Comparison of ENCODE assay signal across 24 mouse cellular contexts in genomic region chr7:34324005-34324404, GRCm38 (mm10). TPM values are rescaled to one million over a fixed set of nuclear protein-coding genes. Genes with fewer than 3 reads are reported as not detected.
DNase-seq lines count a peak whose midpoint lies in the region; ATAC-seq and TF ChIP-seq lines count a peak whose summit lies in the region.
"Had no signal": no experiment of that assay in that cellular context is flagged by ENCODE, and none has a peak within 500 bp of the region (broad histone marks: within the 10 kb centered on the region; RNA-seq: fewer than 3 reads in every experiment).

No protein-coding gene starts in this region.

- no peaks in the 10 kb centered on the region for H3K9me3 ChIP-seq in kidney, postnatal 0 days (replicated peaks; ENCODE audit: low read length)
- no peaks in the 10 kb centered on the region for H3K9me3 ChIP-seq in lung, postnatal 0 days (ENCODE audit: low read length)
- no peaks in the 10 kb centered on the region; the same call in 1 of the 2 replicates for H3K9me3 ChIP-seq in forebrain, embryonic 11.5 days (ENCODE audit: control insufficient read depth, low read length)
- H3K9me3 ChIP-seq: embryonic facial prominence, embryonic 15.5 days; forebrain, embryonic 15.5 days; hindbrain, embryonic 12.5 days; lung, embryonic 15.5 days; midbrain, embryonic 15.5 days had no signal

- H3K4me1 ChIP-seq in kidney, postnatal 0 days (replicated peaks; ENCODE audit: insufficient read depth, low read length), result no peaks in the 10 kb centered on the region
- H3K4me1 ChIP-seq in lung, postnatal 0 days (ENCODE audit: insufficient read depth, low read depth, low read length), result no peaks in the 10 kb centered on the region
- H3K4me1 ChIP-seq in lung, adult 2 months (ENCODE audit: control insufficient read depth, insufficient read depth, low read length), result no peaks in the 10 kb centered on the region
- H3K4me1 ChIP-seq in forebrain, embryonic 11.5 days (replicated peaks; ENCODE audit: control insufficient read depth, insufficient read depth, low read length), result no peaks in the 10 kb centered on the region
- H3K4me1 ChIP-seq: forebrain, embryonic 15.5 days; hindbrain, embryonic 12.5 days; midbrain, embryonic 15.5 days had no signal

- TF ChIP-seq POLR2A in lung, adult 2 months (IDR thresholded peaks at IDR 0.05; ENCODE audit: borderline replicate concordance, extremely low read depth, low read depth, low read length), result no peak

- TF ChIP-seq EP300 in lung, postnatal 0 days (IDR thresholded peaks at IDR 0.05), result no peak

- no peaks in the 10 kb centered on the region for H3K36me3 ChIP-seq in kidney, postnatal 0 days (ENCODE audit: insufficient read depth, low read length)
- no peaks in the 10 kb centered on the region for H3K36me3 ChIP-seq in lung, postnatal 0 days (ENCODE audit: insufficient read depth, low read length)
- H3K36me3 ChIP-seq in forebrain, embryonic 11.5 days (ENCODE audit: control insufficient read depth, insufficient read depth, low read length), result no peaks in the 10 kb centered on the region
- H3K36me3 ChIP-seq: embryonic facial prominence, embryonic 15.5 days; forebrain, embryonic 15.5 days; hindbrain, embryonic 12.5 days; limb, embryonic 15.5 days; lung, embryonic 15.5 days; midbrain, embryonic 15.5 days; neural tube, embryonic 12.5 days had no signal

- no peaks in the 10 kb centered on the region for H3K27me3 ChIP-seq in kidney, postnatal 0 days (ENCODE audit: insufficient read depth, low read length)
- H3K27me3 ChIP-seq in lung, postnatal 0 days (replicated peaks; ENCODE audit: insufficient read depth, low read length), result no peaks in the 10 kb centered on the region
- no peaks in the 10 kb centered on the region for H3K27me3 ChIP-seq in forebrain, embryonic 11.5 days (ENCODE audit: control insufficient read depth, insufficient read depth, low read length)
- H3K27me3 ChIP-seq: CH12.LX; embryonic facial prominence, embryonic 15.5 days; forebrain, embryonic 15.5 days; hindbrain, embryonic 12.5 days; limb, embryonic 15.5 days; lung, embryonic 15.5 days; midbrain, embryonic 15.5 days; neural tube, embryonic 12.5 days had no signal

- WGBS in kidney, postnatal 0 days, result 89% methylated on average over 2 of the region's 2 CpGs
- WGBS in lung, postnatal 0 days, result 96% methylated on average over 2 of the region's 2 CpGs
- 95% methylated on average over 2 of the region's 2 CpGs for WGBS in lung, adult 2 months
- WGBS in forebrain, embryonic 11.5 days, result 92% methylated on average over 2 of the region's 2 CpGs

- TF ChIP-seq CTCF in kidney, postnatal 0 days (IDR thresholded peaks at IDR 0.05; ENCODE audit: low read depth), result peak; percentile 21; the same call in 1 of the 2 replicates
- peak; percentile 19 for TF ChIP-seq CTCF in lung, postnatal 0 days (IDR thresholded peaks at IDR 0.05)
- TF ChIP-seq CTCF in lung, adult 2 months (IDR thresholded peaks at IDR 0.05; ENCODE audit: insufficient read depth, low read length), result no peak

- H3K27ac ChIP-seq in kidney, postnatal 0 days, result no peak overlapping the region
- no peak overlapping the region for H3K27ac ChIP-seq in lung, postnatal 0 days (ENCODE audit: low read length)
- no peak overlapping the region for H3K27ac ChIP-seq in forebrain, embryonic 11.5 days (ENCODE audit: low read depth, low read length)
- H3K27ac ChIP-seq: embryonic facial prominence, embryonic 15.5 days; forebrain, embryonic 15.5 days; hindbrain, embryonic 12.5 days; limb, embryonic 15.5 days; midbrain, embryonic 15.5 days; neural tube, embryonic 12.5 days had no signal

- no peak for ATAC-seq in kidney, postnatal 0 days (replicated peaks; ENCODE audit: low FRiP score, low read depth)
- no peak for ATAC-seq in lung, postnatal 0 days
- ATAC-seq in forebrain, embryonic 11.5 days (replicated peaks; ENCODE audit: low FRiP score), result no peak
- ATAC-seq: forebrain, embryonic 15.5 days; midbrain, embryonic 15.5 days had no signal

- no peak overlapping the region for H3K4me2 ChIP-seq in kidney, postnatal 0 days (ENCODE audit: low read length)
- H3K4me2 ChIP-seq in lung, postnatal 0 days (replicated peaks; ENCODE audit: low read depth, low read length), result no peak overlapping the region
- H3K4me2 ChIP-seq in forebrain, embryonic 11.5 days (ENCODE audit: low read depth, low read length, severe bottlenecking), result no peak overlapping the region
- H3K4me2 ChIP-seq: embryonic facial prominence, embryonic 15.5 days; forebrain, embryonic 15.5 days; hindbrain, embryonic 12.5 days; limb, embryonic 15.5 days; lung, embryonic 15.5 days; midbrain, embryonic 15.5 days; neural tube, embryonic 12.5 days had no signal

- no peak overlapping the region for H3K9ac ChIP-seq in kidney, postnatal 0 days (ENCODE audit: low read depth, low read length)
- no peak overlapping the region for H3K9ac ChIP-seq in lung, postnatal 0 days (replicated peaks; ENCODE audit: low read depth)
- no peak overlapping the region for H3K9ac ChIP-seq in forebrain, embryonic 11.5 days (ENCODE audit: low read length)
- H3K9ac ChIP-seq: embryonic facial prominence, embryonic 15.5 days; forebrain, embryonic 15.5 days; hindbrain, embryonic 12.5 days; limb, embryonic 15.5 days; lung, embryonic 15.5 days; midbrain, embryonic 15.5 days; neural tube, embryonic 12.5 days had no signal

- no peak for DNase-seq in kidney, postnatal 0 days (ENCODE audit: low spot score)
- no peak for DNase-seq in kidney, adult 8-10 months
- no peak for DNase-seq in lung, postnatal 0 days (ENCODE audit: low spot score)
- DNase-seq in lung, adult 2 months, result no peak
- peak; percentile 42 for DNase-seq in R1 (ENCODE audit: low read depth, low spot score)
- peak; percentile 50 for DNase-seq in testis, postnatal 10 days (ENCODE audit: low spot score)
- no peak for DNase-seq in cerebellum, adult 9-10 months
- DNase-seq in forebrain, embryonic 11.5 days (ENCODE audit: low spot score), result no peak
- DNase-seq: B cell, adult 2 months; cerebellum, adult 2 months; kidney, postnatal 36 days; lung, postnatal 4 days; retina, postnatal 1 day; right cerebral cortex, postnatal 25 days; spleen, adult 18-20 months; thymus, adult 2 months had no signal

- H3K4me3 ChIP-seq in kidney, postnatal 0 days (replicated peaks; ENCODE audit: low read depth, low read length), result no peak overlapping the region
- H3K4me3 ChIP-seq in lung, postnatal 0 days (ENCODE audit: low read depth, low read length), result no peak overlapping the region
- no peak overlapping the region for H3K4me3 ChIP-seq in lung, adult 2 months (replicated peaks; ENCODE audit: extremely low read depth, low read depth, low read length)
- no peak overlapping the region for H3K4me3 ChIP-seq in forebrain, embryonic 11.5 days (ENCODE audit: low read depth, low read length)
- H3K4me3 ChIP-seq: embryonic facial prominence, embryonic 15.5 days; forebrain, embryonic 15.5 days; hindbrain, embryonic 12.5 days; limb, embryonic 15.5 days; lung, embryonic 15.5 days; midbrain, embryonic 15.5 days; neural tube, embryonic 12.5 days had no signal

RNA-seq across cellular contexts. Expression of gene 4931406P16Rik, which starts 10.7 kb away (rescaled TPM):
- 39.1 and 41.2 TPM in 2 replicates for polyA plus RNA-seq in kidney, postnatal 0 days (2015; fragmentation: Nextera tagmentation; extraction: Ambion mirVana)
- 54.6 and 57.3 TPM in 2 replicates for polyA plus RNA-seq in lung, postnatal 0 days (2015; fragmentation: Nextera tagmentation; extraction: Ambion mirVana)
- 80.0 and 91.4 TPM in 2 replicates for polyA plus RNA-seq in lung, adult 2 months (2012; rRNA removed)
- polyA plus RNA-seq in forebrain, embryonic 11.5 days (2014; fragmentation: Nextera tagmentation; extraction: Ambion mirVana), result 27.4 and 32.7 TPM in 2 replicates

Comparison
In these comparisons a context has a peak if more than half of its experiments do, and no peak if none do; other contexts are left out.
1. DNase-seq: peak in R1 (single experiment) and testis, postnatal 10 days (single experiment); none in kidney, postnatal 0 days (single experiment), kidney, adult 8-10 months (0 of 2), lung, postnatal 0 days (single experiment), lung, adult 2 months (single experiment), cerebellum, adult 9-10 months (single experiment) and forebrain, embryonic 11.5 days (single experiment).